Mouse (Mus musculus) MEL (cell line): ENCODE measurements around the gene Armcx1.

Experiments used
- CTCF ChIP-seq, 3 experiments: IDR thresholded peaks in 2 of 3; conservative IDR thresholded peaks in 1 of 3; 2 replicates each; pipeline ENCODE4 v1.5.1; 2011 to 2012; ENCODE audit warnings: low read length in 3 of 3, low read depth in 2 of 3, mild to moderate bottlenecking in 2 of 3, improper control_type of control experiment in 1 of 3, inconsistent platforms in 1 of 3, mixed read lengths in 1 of 3, moderate library complexity in 1 of 3; ENCODE audit not compliant: control insufficient read depth in 1 of 3, insufficient read depth in 1 of 3, poor library complexity in 1 of 3, severe bottlenecking in 1 of 3
- EP300 ChIP-seq, 2 experiments: IDR thresholded peaks; 2 replicates each; pipeline ENCODE4 v1.6.1; 2011; ENCODE audit warnings: improper control_type of control experiment in 2 of 2, low read length in 2 of 2, low read depth in 1 of 2, mild to moderate bottlenecking in 1 of 2
- GATA1 ChIP-seq: IDR thresholded peaks from 2 replicates; pipeline ENCODE4 v1.6.1; 2011; ENCODE audit warnings: low read depth, low read length, improper control_type of control experiment
- HCFC1 ChIP-seq: IDR thresholded peaks from 2 replicates; pipeline ENCODE4 v1.6.1; 2012; ENCODE audit warnings: low read depth, mild to moderate bottlenecking, inconsistent platforms, low read length, improper control_type of control experiment, moderate library complexity
- KAT2A ChIP-seq: conservative IDR thresholded peaks from 2 replicates; pipeline ENCODE4 v1.6.1; 2012; ENCODE audit warnings: low read depth, low read length, improper control_type of control experiment, inconsistent platforms
- MAX ChIP-seq: IDR thresholded peaks from 2 replicates; pipeline ENCODE4 v1.6.1; 2011; ENCODE audit warnings: low read length, improper control_type of control experiment
- NELFE ChIP-seq: IDR thresholded peaks from 2 replicates; pipeline ENCODE4 v1.6.1; 2011; ENCODE audit warnings: low read depth, low read length, improper control_type of control experiment
- POLR2A ChIP-seq, 2 experiments: IDR thresholded peaks; 2 replicates each; pipeline ENCODE4 v1.6.1; 2011 to 2012; ENCODE audit warnings: low read length in 2 of 2, mild to moderate bottlenecking in 2 of 2, control low read depth in 1 of 2, improper control_type of control experiment in 1 of 2, low read depth in 1 of 2, moderate library complexity in 1 of 2; ENCODE audit not compliant: control insufficient read depth in 1 of 2, insufficient read depth in 1 of 2, poor library complexity in 1 of 2
- RCOR1 ChIP-seq: IDR thresholded peaks from 2 replicates; pipeline ENCODE4 v1.6.1; 2012; ENCODE audit warnings: low read depth, mild to moderate bottlenecking, inconsistent platforms, low read length, improper control_type of control experiment
- UBTF ChIP-seq: IDR thresholded peaks from 2 replicates; pipeline ENCODE4 v1.6.1; 2012; ENCODE audit warnings: low read depth, mild to moderate bottlenecking, inconsistent platforms, low read length, improper control_type of control experiment, moderate library complexity, borderline replicate concordance; ENCODE audit not compliant: insufficient read depth
- ZNF384 ChIP-seq: IDR thresholded peaks from 2 replicates; pipeline ENCODE4 v1.6.1; 2012; ENCODE audit warnings: low read depth, mild to moderate bottlenecking, inconsistent platforms, low read length, improper control_type of control experiment

DNA sequence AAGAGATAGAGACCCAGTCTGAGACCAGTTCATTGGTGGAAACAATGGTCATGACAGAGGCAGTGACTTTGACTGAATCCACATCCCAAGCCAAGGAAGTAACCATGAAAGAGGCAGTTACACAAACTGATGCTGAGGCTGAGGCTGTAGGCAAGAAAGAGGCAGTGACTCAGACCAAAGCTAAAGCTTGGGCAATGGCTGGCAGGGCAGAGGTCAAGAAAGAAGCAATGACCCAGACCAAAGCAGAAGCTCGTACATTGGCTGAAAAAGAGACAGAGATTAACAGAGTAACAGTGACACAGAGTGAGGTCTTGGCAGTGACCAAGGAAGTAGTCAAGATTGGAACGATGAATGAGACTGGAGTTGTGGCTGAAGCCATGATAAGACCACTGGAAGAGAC, 28.1 kb upstream of the Armcx1 start:
- no peak for TF ChIP-seq KAT2A
- no peak for TF ChIP-seq MAX
- no peak for TF ChIP-seq CTCF (IDR thresholded peaks at IDR 0.05 in 2 of 3, conservative IDR thresholded peaks at IDR 0.05 in 1 of 3; ENCODE audit: control insufficient read depth in 1 of 3, insufficient read depth in 1 of 3, low read depth in 2 of 3, low read length in 3 of 3, poor library complexity in 1 of 3, severe bottlenecking in 1 of 3)
- no peak for TF ChIP-seq RCOR1
- TF ChIP-seq GATA1, result no peak
- no peak for TF ChIP-seq HCFC1
- TF ChIP-seq NELFE, result no peak
- TF ChIP-seq UBTF, result no peak
- no peak for TF ChIP-seq EP300 (IDR thresholded peaks at IDR 0.05; ENCODE audit: low read depth in 1 of 2, low read length in 2 of 2)
- TF ChIP-seq ZNF384, result no peak
- TF ChIP-seq POLR2A (IDR thresholded peaks at IDR 0.05; ENCODE audit: control insufficient read depth in 1 of 2, insufficient read depth in 1 of 2, low read depth in 1 of 2, low read length in 2 of 2, poor library complexity in 1 of 2), result no peak
